Mouse (Mus musculus): ENCODE results near the gene Zfp128.

DNA sequence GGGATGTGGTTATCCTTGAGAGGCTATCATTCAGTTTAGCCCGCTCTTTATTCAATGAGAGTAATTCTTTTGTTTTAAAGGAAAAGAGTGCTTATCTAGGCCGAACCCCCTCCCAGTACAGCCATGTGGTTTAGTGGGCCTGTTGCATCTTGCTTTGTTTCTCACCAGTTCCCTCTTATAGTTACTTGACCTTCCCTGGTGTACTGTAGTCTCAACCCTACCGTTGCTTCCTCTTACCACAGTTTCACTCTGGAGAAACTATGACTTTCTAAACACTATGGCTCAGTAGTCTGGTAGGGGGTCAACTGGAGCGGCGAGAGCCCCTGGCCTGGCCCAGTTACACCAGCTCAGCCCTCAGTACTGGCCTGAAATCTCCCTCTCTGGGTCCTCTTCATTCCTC, 6.6 kb downstream of the Zfp128 start:
- TF ChIP-seq CTCF (IDR thresholded peaks at IDR 0.05; ENCODE audit: extremely low read depth, insufficient read depth, low read length) (no peak), POLR2A (IDR thresholded peaks at IDR 0.05; ENCODE audit: extremely low read depth, insufficient read depth, low read length) (no peak)
